Mouse (Mus musculus) megakaryocyte, embryonic 14.5 days (primary cell): Measurements from ENCODE around the gene Tmem92.

ENCODE experiments used
- FLI1 ChIP-seq: IDR thresholded peaks from 2 replicates; pipeline ENCODE4 v1.6.1; 2012; ENCODE audit warnings: low read length, inconsistent platforms, mixed read lengths
- GATA1 ChIP-seq: IDR thresholded peaks from 3 replicates; pipeline ENCODE4 v1.6.1; 2012; ENCODE audit warnings: mixed read lengths, low read length, inconsistent platforms, borderline replicate concordance

GRCm38 (mm10) chr11:94729565-94729964, 52.9 kb downstream of the Tmem92 start:
- TF ChIP-seq GATA1 (no peak), FLI1 (no peak)
